Mouse (Mus musculus) spleen, postnatal 36 days (tissue): Measurements from ENCODE around the gene Rpusd4.
A peak's percentile ranks its signal among the peaks of the same experiment; 100 is the strongest.

ENCODE experiments used
- DNase-seq, 2 experiments: peaks; one replicate each; pipeline ENCODE4 v3.0.0; 2022; ENCODE audit warnings: low spot score in 2 of 2, mixed read lengths in 1 of 2

The Rpusd4 gene

GRCm38 (mm10) chr9:35267146-35267975 is at the start of gene Rpusd4, which contains the start of gene Fam118b:
Gene Rpusd4 (plus strand): TSS chr9:35267865.
Gene Fam118b (minus strand): TSS chr9:35267805.
- DNase-seq: peak; percentile 89

DNA sequence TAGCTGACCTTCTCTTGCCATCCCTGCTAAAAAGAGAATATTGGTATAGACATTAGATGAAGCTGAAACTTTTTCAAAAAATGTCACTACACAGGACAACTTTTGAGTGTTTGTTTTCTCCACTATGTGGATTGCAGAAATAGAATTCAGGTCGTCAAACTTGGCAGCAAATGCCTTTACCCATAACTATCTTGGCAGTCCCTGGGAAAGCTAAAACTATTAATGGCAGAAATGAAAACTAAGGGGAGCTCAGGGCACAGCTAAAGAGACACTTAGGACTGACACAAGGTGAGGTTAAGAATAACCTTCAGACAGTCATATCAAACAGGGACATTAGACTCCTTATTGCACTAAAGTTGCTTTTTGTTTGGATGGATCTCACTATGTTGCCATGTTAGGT is 49.7 kb upstream of the Rpusd4 start:
- no peak for DNase-seq

GRCm38 (mm10) chr9:35223466-35223865 is 44.2 kb upstream of the Rpusd4 start:
- no peak for DNase-seq

DNA sequence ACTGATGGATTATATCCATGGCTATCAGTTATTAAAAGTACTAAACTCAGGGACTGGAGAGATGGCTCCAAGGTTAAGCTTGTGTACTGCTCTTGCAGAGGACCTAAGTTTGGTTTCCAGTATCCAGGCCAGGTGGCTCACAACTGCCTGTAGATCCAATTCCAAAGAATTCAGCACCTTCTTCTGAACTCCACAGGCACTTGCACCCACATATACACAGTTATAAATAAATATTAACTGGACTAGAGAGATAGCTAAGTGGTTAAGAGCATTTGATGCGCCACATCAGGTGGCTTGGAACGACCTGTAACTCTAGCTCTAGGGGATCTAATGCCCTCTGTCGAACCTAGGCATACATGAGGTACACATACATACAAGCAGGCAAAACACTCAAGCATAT is 39.0 kb upstream of the Rpusd4 start:
- DNase-seq: no peak

DNA sequence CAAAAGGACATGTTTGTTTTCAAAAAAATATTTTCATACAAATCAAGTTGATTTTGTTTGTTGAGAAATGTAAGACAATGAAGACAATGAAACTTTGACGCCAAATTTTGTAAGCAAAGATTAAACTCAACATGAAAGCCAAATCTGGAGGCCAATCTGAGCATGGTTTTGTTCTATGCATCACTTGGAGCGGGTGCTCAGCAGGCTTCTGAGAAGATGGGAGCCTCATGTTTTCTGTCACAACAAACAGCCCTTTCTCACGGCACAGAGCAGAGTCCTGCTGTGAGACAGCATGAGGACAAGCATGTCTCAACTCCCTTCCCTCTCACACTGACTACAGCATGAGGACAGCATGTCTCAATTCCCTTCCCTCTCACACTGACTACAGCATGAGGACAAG is 31.7 kb upstream of the Rpusd4 start:
- DNase-seq: no peak

DNA sequence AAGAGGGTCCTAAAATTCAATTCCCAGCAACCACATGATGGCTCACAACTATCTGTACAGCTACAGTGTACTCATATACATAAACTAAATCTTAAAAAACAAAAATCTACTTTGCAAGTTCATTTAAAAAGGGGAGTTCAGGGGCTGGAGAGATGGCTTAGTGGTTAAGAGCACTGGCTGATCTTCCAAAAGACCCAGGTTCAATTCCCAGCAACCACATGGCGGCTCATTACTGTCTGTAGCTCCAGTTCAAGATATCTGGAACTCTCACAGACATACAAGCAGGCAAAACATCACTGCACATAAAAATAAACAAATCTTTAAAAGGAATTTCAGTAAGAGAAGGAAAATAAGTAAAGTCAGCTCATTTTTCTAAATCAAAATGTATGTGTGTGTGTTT is 29.3 kb upstream of the Rpusd4 start:
- DNase-seq: no peak

DNA sequence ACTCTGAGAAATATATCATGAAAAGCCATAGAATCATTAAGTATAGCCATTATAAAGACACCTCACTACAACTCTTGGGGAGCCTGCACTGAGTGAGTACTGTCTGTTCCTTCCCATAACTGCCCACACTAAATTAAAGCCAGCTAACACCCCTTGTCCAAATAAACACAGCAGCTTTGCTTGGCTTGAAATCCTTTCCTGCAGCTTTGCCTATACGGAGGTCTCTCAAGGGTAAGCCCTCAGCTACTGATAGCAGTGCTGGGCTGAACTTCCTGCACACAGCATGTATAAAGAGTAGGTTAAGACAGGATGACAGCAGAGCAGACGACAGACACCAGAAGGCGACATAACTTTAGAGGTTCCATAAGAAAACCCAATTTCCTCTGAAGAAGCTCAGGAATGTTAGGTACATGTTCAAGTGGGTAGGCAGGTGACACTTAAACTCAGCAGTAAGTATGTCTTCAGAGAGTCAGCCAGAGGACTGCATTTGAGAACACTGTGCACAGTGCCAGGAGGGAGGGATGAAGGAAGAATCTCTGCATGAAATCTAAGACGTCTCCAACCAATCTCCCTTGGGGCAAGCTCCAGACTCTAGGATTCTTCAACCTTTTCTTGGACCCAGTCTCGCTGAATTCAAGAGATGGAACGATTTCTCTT is 28.6 kb upstream of the Rpusd4 start:
- no peak for DNase-seq

- no peak for DNase-seq
Measured at GRCm38 (mm10) chr9:35239734-35240133, 27.9 kb upstream of the Rpusd4 start.

DNA sequence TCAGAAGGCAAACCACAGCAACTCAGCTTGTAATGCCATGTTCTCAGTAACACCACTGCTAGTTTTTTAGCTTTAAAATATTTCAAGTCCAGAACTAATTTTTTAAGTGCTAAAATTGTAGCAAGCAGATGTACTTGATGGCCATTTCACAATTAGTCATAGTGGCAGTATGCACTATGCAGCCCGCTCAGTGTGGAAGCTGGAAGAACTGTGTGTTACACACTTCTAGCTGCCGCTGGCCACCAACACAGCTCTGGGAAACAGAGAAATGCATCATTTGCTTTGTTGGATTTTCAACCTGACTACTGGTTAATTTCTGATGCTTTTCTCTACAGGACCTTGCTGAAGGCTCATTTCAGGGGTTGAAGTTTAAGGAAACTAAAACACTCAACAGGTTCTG is 20.3 kb upstream of the Rpusd4 start:
- no peak for DNase-seq

- DNase-seq: no peak
Measured at GRCm38 (mm10) chr9:35249476-35249875, 18.2 kb upstream of the Rpusd4 start.

GRCm38 (mm10) chr9:35257365-35257764 is 10.3 kb upstream of the Rpusd4 start:
- DNase-seq: no peak

- DNase-seq: no peak
Measured at GRCm38 (mm10) chr9:35262418-35262817, 5.2 kb upstream of the Rpusd4 start.

DNA sequence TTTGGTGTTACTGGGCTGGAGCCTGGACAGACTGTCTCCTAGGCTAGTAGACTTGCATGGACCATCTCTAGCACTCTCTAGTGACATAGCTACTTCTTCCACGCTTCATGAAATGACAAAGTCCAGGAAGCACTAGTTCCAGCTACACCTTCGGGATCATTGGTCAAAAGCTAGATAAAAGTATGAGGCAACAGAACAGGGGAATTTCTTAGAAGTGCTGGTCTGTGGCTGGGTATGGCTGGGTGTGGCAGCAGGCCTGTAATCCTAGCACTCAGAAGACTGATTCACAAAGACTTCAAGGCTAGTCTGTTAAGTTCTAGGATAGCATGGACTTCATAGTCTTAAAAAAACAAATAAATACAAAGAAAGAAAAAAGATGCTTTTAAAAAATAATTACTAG is 4.2 kb upstream of the Rpusd4 start:
- no peak for DNase-seq

DNA sequence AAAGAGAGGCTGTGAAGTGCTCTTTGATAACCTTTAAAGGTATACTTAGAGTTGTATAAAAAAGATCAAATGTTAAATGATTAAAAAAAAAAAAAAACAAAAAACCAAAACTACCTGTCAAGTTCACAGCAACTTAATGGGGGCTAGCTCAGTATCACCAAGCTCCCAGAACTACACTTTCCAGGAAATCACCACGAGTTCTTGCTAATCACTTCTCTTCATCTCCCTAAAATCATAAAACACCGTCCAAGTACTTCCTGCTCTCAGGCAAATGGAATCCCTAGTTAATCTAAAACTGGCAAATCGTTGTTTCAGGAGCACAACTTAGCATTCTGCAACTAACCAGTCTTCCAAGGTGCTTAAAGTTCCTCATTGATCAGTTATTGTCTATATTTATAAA is 3.2 kb upstream of the Rpusd4 start:
- DNase-seq: no peak

DNA sequence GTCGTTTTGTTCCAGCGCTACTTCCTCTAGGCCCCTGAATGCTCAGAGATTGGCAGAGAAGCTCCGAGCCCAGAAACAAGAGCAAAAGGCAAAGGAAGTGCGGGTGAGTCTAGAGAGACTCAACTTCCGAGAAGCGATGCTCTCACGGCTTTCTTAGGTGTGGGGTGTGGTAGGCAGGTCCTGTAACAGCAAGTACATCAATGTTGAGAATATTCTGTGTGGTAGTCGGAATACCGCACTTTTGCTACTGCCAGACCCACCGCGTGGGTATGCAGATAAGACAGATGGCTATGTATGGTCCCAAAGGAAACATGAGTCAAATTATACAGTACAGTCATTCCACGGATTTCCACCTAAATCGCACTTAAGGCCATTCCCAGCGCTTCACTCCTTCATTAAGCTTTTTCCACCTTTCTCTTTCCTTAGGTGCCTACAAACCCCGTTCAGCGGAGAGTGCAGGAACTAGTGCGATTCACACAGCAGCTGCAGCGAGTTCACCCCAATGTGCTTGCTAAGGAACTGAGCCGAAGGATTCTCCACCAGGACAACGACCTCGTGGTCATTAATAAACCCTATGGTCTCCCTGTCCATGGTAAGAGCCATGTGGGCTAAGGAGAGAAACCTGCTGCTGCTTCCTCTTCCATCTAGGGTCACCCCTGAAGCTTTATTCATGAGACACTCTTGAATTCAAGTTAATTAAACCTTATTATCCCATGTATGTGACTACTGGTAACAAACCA is 481 bp downstream of the Rpusd4 start:
- no peak for DNase-seq

DNA sequence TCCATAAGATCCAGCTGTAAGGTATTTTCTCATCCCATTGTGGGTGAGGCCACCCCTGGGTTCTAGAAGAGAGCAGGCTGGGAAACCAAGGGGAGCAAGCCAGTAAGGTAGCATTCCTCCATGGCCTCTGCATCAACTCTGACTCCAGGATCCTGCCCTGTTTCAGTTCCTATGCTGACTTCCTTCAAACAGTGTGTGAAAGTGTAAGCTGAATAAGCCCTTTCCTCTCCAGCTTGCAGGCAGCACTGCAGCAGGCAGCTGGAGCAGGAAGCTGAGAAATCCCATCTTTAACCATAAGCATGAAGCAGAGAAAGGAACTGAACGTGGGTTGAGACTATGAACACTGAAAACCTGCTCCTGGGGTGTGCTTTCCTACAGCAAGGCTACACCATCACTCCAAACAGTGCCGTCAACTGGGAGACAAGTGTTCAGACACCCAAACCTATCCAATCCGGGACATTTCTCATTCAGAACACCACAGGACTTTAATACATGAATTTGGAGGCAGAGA is 10.2 kb downstream of the Rpusd4 start:
- no peak for DNase-seq

GRCm38 (mm10) chr9:35278451-35278850 is 10.8 kb downstream of the Rpusd4 start:
- no peak for DNase-seq

- peak; percentile 16 to 50 for DNase-seq
Measured at GRCm38 (mm10) chr9:35282006-35282850, 14.6 kb downstream of the Rpusd4 start.

GRCm38 (mm10) chr9:35282851-35283200 is 15.2 kb downstream of the Rpusd4 start:
- no peak for DNase-seq

DNA sequence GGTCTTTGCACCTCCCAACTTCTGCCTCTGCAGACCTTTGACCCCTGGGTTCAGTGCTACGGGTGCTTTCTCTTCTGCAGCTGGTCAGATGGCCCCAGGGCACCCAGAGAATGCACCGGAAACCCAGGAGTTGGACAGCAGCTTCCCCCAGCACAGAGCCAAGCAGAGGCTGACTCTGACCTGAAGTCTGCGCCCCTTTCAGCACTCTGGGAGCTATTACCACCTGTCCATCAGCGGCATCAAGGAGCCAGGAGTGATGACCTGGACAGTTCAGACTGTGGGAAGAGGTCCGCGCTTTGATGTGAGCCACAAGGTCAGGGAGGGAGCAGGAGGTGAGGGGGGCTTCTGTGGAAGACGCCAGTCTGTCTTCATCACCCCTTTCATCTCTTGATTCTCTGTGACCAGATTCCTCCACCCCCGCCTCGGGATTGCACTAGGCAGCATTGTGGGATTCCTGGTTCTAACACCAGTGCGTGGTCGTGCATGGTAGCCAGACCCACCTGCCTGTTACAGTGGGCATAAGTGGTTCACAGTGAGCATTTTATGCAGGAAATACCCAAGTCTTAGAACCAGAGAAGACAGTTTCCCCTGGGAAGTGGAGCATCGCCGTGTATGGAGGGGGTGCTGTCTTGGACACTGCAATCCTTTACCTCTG is 15.9 kb downstream of the Rpusd4 start:
- DNase-seq: no peak

DNA sequence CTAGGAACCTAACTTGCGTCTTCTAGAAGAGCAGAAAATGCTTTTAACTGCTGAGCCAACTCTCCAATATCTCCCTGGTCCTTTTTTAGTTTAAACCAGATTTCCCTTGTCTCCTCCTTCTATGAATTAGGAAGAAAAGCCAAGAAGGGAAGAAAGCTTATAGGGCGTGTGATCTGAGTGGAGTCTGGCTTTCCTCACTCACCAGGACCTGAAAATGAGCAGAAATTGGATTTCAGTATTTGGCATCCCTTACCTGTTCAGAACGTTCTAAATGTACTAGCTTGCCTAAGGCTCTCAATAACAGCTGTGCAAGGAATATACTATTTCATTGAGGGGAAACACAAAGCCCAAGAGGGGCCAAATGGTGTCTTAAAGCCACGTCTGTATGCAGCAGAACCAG is 16.7 kb downstream of the Rpusd4 start:
- no peak for DNase-seq
